Mouse (Mus musculus) lung, postnatal 36 days (tissue): ENCODE data around the gene Timm17b.
A peak's percentile ranks its signal among the peaks of the same experiment; 100 is the strongest.
"Not testable (repeated sequence)": the region's sequence is repeated elsewhere in the genome, so short reads cannot be mapped to it uniquely, and the experiment has no call there.

Source experiments
- DNase-seq: peaks from one replicate; pipeline ENCODE4 v3.0.0; 2022; ENCODE audit warnings: mixed read lengths

Gene Timm17b

GRCm38 (mm10) chrX:7898880-7899874 lies at the start of gene Timm17b, which contains the start of gene Pqbp1:
Gene Timm17b, plus strand, starts transcription at chrX:7899357.
Gene Pqbp1, minus strand, starts transcription at chrX:7899269.
- peak; percentile 95 for DNase-seq

DNA sequence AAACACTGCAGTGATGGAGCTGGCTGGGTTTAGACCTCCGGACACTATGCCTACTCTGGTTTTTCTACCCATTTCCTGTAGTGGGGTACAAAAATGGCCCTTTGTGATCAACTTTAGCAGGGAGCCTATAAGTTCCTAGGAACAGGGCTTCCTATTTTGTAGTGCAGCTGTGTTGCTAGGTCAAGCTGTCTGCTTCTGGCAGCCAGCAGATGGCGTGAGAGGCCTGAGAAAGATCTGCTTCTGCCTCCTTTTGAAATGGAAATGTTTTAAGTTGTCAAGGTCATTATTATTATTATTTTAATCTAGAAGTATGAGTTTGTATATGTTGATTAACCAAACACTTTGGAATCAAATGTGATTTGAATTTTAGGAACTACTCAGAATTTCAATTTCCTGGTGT lies 44.6 kb upstream of the Timm17b start:
- DNase-seq: peak; percentile 45

- DNase-seq: no peak
These were observed 39.9 kb upstream of the Timm17b start for GRCm38 (mm10) chrX:7859191-7859753.

GRCm38 (mm10) chrX:7863181-7863580 lies 36.0 kb upstream of the Timm17b start:
- no peak for DNase-seq

GRCm38 (mm10) chrX:7864551-7864950 lies 34.6 kb upstream of the Timm17b start:
- DNase-seq: no peak

DNA sequence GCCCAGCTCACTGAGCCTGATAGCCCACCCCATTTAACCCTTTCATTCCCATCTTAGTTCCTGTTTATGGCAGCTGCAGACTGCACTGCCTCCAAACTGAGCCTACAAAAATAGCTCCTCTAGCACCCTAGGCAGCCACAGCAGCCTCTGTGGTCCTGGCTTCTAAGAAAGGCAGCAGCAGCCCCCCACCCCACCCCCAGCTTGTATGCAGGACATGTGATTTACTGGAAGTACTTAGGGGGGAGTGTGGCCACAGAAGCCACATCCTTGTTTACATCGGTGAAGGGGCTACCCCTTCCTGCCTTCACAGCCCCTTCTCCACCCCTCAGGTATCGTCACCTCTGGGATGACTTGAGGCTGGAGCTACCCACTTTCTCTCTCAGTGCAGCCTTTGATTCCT lies 33.8 kb upstream of the Timm17b start:
- no peak for DNase-seq

- no peak for DNase-seq
These were observed 33.4 kb upstream of the Timm17b start for GRCm38 (mm10) chrX:7865786-7866185.

- no peak for DNase-seq
These were observed 32.0 kb upstream of the Timm17b start for GRCm38 (mm10) chrX:7867141-7867540.

GRCm38 (mm10) chrX:7868506-7868905 lies 30.7 kb upstream of the Timm17b start:
- no peak for DNase-seq

GRCm38 (mm10) chrX:7869826-7870225 lies 29.3 kb upstream of the Timm17b start:
- no peak for DNase-seq

- peak; percentile 91 for DNase-seq
These were observed 21.1 kb upstream of the Timm17b start, which contains the start of gene Pim2 for GRCm38 (mm10) chrX:7878007-7878419. Gene Pim2, plus strand, starts transcription at chrX:7878262.

- DNase-seq: no peak
These were observed 20.7 kb upstream of the Timm17b start for GRCm38 (mm10) chrX:7878495-7878894.

GRCm38 (mm10) chrX:7879819-7880218 lies 19.3 kb upstream of the Timm17b start:
- peak; percentile 80 for DNase-seq

GRCm38 (mm10) chrX:7883841-7884567 lies 15.2 kb upstream of the Timm17b start, which contains the start of gene Slc35a2:
Gene Slc35a2, plus strand, starts transcription at chrX:7884028.
- DNase-seq: peak; percentile 95

DNA sequence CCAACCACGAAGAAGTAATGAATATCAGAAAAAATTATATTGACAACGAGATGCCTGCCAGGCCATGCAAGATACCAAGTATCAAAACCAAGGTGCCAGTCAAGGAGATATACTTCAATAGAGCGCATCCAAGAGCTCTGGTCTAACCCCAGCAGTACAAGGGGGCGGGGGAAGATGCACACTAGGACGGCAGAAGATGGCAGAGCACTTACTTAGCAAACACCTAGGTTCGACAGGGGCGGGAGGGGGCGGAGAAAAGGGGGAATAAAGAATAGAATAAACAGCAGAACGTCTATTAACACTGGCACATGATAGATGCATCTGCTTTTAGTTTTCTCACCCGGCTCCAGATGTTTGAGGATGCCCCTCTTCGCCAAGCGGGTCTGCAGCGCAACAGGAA lies 946 bp upstream of the Timm17b start:
- no peak for DNase-seq

GRCm38 (mm10) chrX:7904441-7904840 lies 5.3 kb downstream of the Timm17b start:
- no peak for DNase-seq

DNA sequence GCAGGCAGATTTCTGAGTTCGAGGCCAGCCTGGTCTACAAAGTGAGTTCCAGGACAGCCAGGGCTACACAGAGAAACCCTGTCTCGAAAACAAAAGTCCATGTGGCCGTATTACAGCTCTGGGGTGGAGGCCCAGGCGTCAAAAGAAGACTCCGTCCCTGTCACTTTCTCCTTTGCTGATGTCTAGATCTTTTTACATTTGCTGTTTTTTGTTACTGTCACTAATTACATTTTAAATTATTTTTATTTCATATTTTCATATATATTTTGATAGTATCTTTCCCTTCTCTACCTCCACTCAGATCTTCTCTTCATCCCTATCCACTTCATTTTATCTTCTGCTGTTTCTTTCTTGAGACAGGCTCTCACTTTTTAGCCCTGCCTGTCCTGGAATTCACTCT lies 8.6 kb downstream of the Timm17b start, which contains the start of gene Gm10491:
Gm10491 (minus strand) TSS at position 101 of the 400 bp plus-strand sequence.
- no peak for DNase-seq

DNA sequence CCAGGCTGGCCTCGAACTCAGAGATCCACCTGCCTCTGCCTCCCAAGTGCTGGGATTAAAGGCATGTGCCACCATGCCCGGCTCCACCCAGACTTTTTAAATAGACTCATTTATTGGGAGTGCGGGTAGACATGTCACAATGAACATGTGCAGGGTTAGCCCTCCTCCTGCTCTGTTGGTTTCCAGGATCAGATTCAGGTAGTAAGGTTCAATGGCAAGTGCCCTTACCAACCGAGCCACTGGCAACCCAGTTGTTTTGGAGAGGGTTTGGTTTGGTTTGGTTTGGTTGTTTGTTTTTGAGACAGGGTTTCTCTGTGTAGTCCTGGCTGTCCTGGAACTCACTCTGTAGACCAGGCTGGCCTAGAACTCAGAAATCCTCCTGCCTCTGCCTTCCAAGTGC lies 10.1 kb downstream of the Timm17b start, which contains the start of gene Gm10490:
Gm10490 (plus strand) TSS at position 301 of the 400 bp plus-strand sequence.
- DNase-seq: not testable (repeated sequence)

DNA sequence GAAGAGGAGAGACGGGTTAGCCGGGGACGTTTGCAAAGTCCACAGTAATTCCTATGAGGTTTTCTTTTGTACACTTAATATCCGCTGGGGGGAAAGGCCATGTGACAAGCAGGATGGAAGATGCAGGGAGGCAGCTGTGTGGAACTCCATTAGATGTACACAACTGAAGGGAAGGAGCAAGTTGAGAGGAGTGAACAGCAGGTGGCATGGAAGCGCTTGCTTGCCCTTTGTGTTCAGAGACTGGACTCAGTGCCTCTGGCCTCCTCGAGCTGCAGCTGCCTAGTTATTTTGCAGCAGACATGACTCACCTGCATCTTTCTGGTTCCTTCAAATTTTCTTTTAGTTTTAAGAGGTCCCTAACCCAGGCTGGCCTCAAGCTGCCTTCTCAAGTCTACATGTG lies 11.3 kb downstream of the Timm17b start:
- DNase-seq: no peak

DNA sequence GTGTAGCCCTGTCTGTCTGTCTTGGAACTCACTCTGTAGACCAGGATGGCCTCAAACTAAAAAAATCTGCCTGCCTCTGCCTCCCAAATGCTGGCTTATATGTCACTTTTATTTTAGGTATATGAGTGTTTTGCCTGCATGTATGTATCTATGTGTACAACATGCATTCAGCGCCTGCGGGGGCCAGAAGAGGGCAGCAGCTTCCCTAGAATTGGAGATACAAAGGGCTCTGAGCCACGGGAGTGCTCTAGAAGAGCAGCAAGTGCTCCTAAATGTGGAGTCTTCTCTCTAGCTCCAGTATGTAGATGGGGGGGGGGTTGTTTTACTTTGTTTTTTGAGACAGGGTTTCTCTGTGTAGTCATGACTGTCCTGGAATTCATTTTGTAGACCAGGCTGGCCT lies 16.5 kb downstream of the Timm17b start:
- peak; percentile 67 for DNase-seq

GRCm38 (mm10) chrX:7917960-7918359 lies 18.8 kb downstream of the Timm17b start:
- not testable (repeated sequence) for DNase-seq

GRCm38 (mm10) chrX:7919601-7920383 lies 20.6 kb downstream of the Timm17b start, which contains the start of gene Pcsk1n:
Gene Pcsk1n, plus strand, starts transcription at chrX:7919822.
- DNase-seq: no peak
